Mouse (Mus musculus) cerebellum, postnatal 36 days (tissue): ENCODE measurements around the gene Ppwd1.
"Not testable (repeated sequence)": the region's sequence is repeated elsewhere in the genome, so short reads cannot be mapped to it uniquely, and the experiment has no call there.

Source experiments
- DNase-seq, 2 experiments: peaks; one replicate each; pipeline ENCODE4 v3.0.0; 2021 to 2022; ENCODE audit warnings: mixed read lengths in 2 of 2

Gene Ppwd1

DNA sequence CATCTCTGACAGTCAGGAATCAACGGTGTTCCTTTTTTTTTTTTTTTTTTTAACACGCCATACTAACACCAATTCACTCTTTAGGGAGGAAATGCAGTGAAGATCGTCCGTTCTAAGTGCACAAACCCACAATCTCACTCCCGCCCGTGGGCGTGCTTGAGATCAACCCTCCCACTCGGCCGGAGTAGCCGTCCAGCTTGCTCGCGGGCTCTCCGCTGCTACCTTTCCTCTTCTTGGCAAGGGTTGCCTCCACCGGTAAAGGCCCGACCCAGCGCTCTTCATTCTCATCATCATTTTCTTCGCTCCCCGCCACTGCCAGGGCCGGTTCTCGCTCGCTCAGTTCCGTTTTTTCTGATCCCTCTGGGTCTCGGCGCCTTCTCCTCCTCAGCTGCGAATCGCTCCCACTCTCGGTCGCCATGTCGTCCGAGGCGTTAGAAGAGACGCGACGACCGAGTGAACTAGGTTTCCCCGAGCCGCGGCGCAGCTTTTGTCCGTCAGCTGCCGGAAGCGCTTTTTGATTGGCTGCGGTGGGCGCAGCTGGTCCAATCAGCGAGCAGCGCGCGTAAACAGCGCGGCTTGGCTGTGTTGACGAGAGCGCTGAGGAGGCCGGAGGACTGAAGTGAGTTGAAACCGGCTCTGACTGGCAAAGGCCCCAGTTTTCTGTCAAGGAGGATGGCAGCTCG lies at the start of gene Ppwd1, which contains the start of gene Cenpk:
Gene Ppwd1 (minus strand): TSS at position 460 of the 683 bp plus-strand sequence.
Gene Cenpk (plus strand): TSS at position 228 of the 683 bp plus-strand sequence.
- DNase-seq = peak; percentile 96 to 98

DNA sequence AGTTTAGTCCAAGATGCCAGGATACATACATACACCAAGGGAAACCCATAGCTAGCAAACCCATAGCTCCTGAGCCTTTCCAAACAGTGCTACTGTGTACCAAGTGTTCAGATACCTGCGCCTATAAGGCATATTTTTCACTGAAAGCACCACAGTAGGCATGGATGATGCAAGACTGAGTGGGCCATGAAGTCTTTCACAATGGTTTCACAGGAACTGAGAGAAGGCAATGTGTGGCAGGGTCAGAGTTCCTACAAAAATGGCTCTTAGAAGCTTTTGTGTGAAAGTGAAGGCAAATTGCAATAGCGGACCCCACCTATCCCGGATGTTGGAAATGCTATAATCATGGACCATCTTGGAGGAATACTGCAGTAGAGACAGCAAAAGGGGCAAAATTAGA lies 30.4 kb upstream of the Ppwd1 start:
- DNase-seq = no peak

DNA sequence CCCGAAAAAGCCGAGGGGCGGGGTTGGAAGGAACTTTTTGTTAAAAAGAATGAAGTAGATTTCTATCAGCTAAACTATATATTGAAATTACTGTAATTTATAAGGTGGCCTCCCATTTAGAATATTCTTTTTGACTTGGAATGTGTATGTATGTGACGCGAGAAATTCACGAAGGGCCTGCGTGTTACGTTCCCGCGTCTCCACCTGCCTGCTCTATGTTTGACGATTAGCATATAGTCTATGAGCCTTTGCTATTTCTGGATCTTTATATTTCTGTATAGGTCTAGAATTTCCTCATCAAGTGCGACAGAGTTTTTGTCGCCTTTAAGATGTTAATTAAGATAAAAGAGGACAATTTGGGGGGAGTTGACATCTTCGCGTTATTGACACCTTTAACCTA lies 538 bp upstream of the Ppwd1 start:
- DNase-seq = no peak

DNA sequence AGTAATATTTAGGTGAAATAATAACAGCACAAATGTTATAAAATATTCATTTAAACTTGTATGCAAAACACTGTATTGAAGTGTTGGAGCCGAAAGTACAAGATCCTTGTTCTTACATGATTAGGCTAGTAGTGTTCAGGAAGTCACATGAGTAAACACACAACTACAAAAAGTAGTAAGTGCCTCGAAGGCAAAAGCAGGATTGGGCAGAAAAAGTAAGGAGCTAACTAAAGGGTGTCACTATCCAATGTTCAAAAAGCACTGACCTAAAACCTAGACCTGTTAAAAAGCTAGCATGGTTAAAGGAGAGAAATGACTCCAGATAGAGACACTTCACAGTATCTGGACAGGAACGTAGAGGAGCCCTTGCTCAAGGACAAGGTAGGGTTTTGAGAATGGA lies 1.2 kb downstream of the Ppwd1 start:
- no peak for DNase-seq

DNA sequence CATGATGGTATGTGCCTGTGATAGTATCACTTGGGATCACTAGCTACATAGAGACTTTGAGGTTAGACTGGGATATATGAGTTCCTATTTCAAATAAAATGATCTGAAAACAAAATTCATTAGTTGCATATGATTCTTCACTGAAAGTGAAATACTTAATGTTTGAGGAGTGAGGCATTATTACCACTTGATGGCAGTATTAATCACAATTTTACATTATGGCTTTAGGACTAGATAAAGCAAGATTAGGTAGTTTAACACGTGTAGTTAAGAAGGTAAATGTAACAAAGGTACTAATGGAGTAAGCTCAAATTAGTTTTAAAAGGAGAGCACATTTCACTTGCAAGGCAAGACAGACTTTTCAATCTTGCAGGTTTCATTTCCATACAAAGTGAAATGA lies 24.3 kb downstream of the Ppwd1 start:
- DNase-seq = no peak

DNA sequence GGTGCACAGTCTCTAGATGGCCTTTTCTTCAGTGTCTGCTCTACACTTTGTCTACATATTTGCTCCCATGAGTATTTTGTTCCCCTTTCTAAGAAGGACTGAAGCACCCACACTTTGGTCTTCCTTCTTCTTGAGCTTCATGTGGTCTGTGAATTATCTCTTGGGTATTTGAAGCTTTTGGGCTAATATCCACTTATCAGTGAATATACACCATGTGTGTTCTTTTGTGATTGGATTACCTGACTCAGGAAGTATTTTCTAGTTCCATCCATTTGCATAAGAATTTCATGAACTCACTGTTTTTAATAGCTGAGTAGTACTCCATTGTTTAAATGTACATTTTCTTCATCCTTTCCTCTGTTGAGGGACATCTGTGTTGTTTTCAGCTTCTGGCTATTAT lies 32.8 kb downstream of the Ppwd1 start:
- not testable (repeated sequence) for DNase-seq

DNA sequence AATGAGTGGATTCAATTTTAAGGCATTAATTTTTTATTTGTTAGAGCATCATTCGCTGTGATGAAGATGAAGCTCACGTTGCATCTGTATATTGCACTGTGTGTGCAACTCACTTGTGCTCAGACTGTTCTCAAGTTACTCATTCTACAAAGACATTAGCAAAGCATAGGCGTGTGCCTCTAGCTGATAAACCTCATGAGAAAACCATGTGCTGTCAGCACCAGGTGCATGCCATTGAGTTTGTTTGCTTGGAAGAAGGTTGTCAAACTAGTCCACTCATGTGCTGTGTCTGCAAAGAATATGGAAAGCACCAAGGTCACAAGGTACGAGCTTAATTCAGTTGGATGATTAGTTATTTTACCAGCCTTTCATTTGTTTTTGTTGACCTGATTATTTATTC lies 41.3 kb downstream of the Ppwd1 start:
- no peak for DNase-seq

DNA sequence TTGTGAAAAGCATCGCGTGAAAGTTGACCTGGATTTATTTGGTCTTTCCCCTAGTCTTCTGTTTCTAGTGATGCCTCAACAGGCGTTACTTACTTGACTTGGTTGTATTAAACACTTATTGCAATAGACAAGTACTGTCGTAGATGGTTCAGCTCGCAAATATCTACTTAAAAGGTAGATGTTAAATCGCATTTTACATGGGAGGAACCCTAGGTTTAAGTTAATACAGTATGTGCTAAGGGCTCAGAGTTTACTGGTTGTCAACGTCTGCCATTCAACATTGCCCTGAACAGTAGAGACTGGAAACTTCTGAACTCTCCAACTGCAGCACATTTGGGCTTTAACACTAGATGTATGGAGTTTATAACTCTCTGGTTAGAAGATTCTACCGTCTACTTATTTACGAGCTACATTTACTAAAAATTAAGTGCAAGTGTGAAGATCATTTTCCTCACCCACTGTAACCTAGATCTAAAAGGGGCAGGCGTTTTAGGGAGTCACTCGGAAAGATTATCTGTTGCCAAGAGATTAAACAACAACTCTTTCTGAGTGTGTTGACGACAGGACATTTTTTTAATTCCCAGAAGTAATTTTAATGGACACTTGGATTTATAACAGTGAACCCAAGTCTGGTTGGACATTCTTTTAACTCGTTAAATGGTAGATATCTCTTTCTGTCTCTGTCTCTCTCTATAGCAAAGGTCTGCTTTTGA lies 49.3 kb downstream of the Ppwd1 start:
- no peak for DNase-seq

DNA sequence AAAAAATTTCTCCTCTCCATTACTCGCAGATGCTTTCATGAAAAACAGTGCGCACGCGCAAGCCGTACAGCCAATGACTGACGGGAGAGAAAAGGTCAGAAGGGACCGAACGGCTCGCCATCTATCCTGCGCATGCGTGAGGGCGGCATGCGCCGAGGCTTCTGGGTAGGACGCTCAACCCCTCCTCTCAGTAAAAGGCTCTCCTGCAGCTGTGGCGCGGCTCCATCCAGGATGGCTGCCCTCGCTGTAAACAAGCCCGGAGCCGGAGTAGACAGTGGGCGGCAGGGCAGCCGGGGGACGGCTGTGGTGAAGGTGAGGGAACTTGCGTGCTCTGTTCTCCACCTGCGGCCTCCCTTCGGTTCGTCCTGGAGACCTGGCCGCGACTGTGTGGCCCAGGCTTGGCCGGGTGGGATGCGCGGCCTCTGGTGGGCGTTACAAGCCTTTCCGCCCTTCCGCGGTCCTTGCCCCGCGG lies 50.0 kb downstream of the Ppwd1 start, which contains the start of gene Trim23:
Gene Trim23 (plus strand): TSS at position 148 of the 472 bp plus-strand sequence.
- peak; percentile 97 for DNase-seq

DNA sequence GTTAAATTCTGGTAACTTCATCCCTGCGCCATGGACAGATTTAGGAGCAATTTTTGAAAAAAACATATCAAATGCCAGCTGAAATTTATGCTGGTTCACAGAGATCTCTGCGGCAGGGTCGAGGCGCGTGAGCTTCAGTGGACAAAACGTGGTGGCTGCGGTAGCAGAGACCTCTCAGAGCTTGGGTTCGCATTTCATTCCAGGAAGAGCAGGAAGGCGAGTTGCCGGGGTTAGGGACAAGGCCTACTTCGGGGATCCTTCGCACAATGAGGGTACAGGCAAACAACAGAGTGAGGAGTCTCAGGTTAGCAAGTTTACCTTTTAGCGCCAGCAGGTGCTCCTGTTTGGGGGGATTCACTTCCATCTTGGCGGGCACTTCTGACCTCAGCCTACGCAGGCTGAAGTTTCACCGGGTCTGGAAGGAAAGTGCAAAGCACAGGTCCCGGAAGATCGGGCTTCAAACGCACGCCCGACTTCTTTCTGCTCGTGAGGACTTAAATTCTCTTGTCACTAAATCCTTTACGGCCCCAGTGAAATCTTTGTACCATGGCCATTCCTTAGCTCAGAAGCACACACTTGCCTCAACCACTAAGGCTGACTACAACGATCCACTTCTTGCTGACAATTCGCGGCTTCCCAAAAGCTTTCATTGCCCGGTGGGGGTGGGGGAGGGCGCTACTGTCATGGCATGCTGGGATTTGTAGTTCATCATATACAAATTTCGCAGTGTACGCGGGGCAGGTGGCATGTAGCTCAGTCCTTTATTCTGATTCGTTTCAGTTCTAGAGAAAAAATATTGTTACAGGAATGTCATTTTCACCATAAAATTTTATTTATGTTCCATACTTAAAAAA lies 50.6 kb downstream of the Ppwd1 start, which contains the start of gene Trappc13:
Gene Trappc13 (minus strand): TSS at position 674 of the 854 bp plus-strand sequence.
- peak; percentile 84 to 87 for DNase-seq

DNA sequence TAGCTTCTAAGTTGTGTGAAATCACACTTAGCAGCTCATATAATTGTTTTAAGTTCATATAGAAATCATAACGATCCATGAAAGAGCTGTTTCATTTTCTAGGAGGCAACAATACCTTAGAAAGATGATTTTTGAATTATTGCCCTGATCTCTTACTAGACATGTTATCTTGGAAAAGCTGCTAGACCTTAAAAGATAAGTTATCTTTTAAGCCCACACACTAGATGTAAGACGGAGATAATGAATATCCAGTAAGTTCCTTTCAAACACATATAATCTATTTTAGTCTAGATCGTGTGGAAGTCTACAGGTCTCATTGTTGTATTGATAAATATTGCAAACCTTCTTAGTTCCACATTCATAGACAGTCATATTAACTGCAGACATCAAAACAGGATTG lies 51.8 kb downstream of the Ppwd1 start:
- DNase-seq = no peak

DNA sequence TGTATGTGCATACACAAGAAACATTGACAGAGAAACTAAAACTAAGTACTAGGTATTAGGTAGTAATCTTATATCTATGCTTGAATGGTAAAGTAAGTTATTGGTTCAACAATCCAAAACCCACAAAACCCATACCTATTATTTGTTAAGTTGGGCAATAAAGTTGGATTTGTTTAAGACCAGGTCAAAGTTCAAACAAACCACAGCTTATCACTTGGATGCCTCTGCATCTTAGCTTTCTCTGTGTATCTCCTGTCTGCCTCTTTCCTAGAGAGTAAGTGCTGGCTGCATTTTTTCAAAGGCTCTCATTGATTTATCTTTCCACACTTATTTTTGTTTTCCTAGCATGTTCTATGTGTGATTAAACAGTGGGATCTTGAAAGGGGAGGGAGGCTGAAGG lies 56.1 kb downstream of the Ppwd1 start:
- no peak for DNase-seq

DNA sequence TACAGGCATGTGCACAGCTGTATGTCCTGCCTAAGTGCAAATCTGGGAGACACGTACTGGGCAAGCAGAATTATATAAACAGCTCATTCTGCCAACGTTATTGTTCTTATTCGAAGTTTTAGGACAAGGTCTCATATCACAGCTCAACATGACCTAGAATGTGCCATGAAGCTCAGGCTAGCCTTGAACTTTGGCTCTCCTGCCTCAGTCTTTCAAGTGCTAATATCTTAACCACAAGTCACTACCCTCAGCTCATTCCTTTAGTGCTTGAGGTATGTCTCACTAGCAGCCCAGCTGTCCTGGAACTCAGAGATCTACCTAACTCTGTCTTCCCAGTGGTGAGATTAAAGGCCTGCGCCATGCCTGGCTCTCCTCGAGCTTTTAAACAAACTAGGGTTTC lies 56.9 kb downstream of the Ppwd1 start:
- no peak for DNase-seq

DNA sequence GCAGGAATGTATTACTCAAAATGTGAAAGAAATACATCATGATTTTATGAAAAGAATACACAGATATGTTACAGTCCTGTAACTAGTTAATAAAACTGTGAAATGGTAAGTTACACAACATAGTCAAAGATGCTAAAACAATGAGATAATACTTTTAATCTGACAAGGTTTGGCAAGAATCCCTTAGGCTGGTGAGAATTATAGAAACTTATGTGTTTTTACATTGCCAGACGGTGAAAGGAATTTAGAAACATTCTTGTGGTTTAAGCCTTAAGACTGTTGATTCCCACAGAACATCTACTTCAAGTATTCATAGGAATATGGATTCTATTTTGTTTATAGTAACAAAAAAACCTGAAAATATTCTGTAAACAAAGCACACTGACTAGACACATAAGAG lies 73.0 kb downstream of the Ppwd1 start:
- no peak for DNase-seq
